Mouse (Mus musculus) cortical plate, adult 2 months (tissue): Measurements from ENCODE around the gene Nod2.

Experiments
- CTCF ChIP-seq: fragments of 200-500 bp; IDR thresholded peaks from 2 replicates; pipeline ENCODE4 v1.5.1; 2011; ENCODE audit warnings: mild to moderate bottlenecking, control low read depth, low read length; ENCODE audit not compliant: insufficient read depth; ENCODE audit errors: extremely low read depth
- POLR2A ChIP-seq: fragments of 200-500 bp; IDR thresholded peaks from 2 replicates; pipeline ENCODE4 v1.6.1; 2011; ENCODE audit warnings: mild to moderate bottlenecking, low read length, control low read depth; ENCODE audit not compliant: insufficient read depth; ENCODE audit errors: extremely low read depth

DNA sequence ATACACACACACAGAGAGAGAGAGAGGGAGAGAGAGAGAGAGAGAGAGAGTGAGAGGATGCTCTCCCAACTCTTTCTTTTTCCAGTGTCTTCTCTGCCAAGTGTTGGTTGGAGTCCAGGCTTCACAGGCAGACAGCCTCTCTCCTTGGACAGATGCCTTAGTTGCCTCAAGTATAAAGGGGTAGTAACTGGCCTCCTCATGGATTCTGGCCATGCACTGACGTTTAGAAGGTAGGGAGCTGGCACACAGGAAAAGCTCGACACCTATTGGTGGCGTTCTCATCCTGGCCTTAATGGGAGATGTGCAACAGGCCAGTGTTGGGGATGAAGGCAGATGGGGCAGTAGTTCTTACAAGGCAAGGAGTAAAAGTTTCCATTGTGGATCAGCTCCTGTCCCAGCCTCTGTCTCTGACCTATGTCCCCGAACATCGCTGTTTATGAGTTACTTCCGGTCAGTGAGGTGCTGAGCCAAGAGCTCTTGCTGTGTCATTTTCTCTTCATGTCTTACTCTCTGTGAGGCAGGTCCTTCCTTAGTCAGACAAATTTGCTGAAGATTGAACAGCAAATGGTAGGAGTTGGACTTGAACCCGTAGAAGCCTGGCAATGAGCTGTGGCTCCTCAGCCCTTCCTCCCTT lies 36.7 kb downstream of the Nod2 start:
- TF ChIP-seq POLR2A (no peak), CTCF (no peak)
